In genomic region chr1:133325951-133326350, GRCm38 (mm10) we compare ENCODE assay signal across 24 mouse cellular contexts. TPM values are rescaled to one million over a fixed set of nuclear protein-coding genes. Genes with fewer than 3 reads are reported as not detected.
DNase-seq lines count a peak whose midpoint lies in the region; TF ChIP-seq lines count a peak whose summit lies in the region.
"Had no signal": no experiment of that assay in that cellular context is flagged by ENCODE, and none has a peak within 500 bp of the region (broad histone marks: within the 10 kb centered on the region; RNA-seq: fewer than 3 reads in every experiment).

No protein-coding gene starts in this region.

- no peak overlapping the region for H3K9ac ChIP-seq in ES-Bruce4 (ENCODE audit: low read depth, poor library complexity, severe bottlenecking)
- H3K9ac ChIP-seq: embryonic facial prominence, embryonic 12.5 days; forebrain, embryonic 13.5 days; forebrain, embryonic 15.5 days; forebrain, postnatal 0 days had no signal

- TF ChIP-seq CTCF in ES-Bruce4 (IDR thresholded peaks at IDR 0.05; ENCODE audit: low read depth, low read length): no peak

- no peak overlapping the region for H3K27ac ChIP-seq in ES-Bruce4 (ENCODE audit: insufficient read depth, low read length)
- H3K27ac ChIP-seq: embryonic facial prominence, embryonic 10.5 days; embryonic facial prominence, embryonic 12.5 days; forebrain, embryonic 13.5 days; forebrain, embryonic 15.5 days had no signal

- TF ChIP-seq POLR2A in ES-Bruce4 (IDR thresholded peaks at IDR 0.05; ENCODE audit: insufficient read depth, low read length): no peak

- no peak overlapping the region for H3K4me3 ChIP-seq in ES-Bruce4 (ENCODE audit: low read depth, low read length)
- H3K4me3 ChIP-seq: embryonic facial prominence, embryonic 10.5 days; embryonic facial prominence, embryonic 12.5 days; forebrain, embryonic 13.5 days; forebrain, embryonic 15.5 days had no signal

- TF ChIP-seq EP300 in ES-Bruce4 (IDR thresholded peaks at IDR 0.05; ENCODE audit: insufficient read depth, low read depth, low read length): 0 out of 2 replicates have a peak, but pooled peaks have one; percentile 6

- no peaks in the 10 kb centered on the region for H3K27me3 ChIP-seq in ES-Bruce4 (ENCODE audit: control insufficient read depth, insufficient read depth, low read length, poor library complexity, severe bottlenecking)
- H3K27me3 ChIP-seq: forebrain, embryonic 15.5 days had no signal

- DNase-seq in ES-CJ7 (ENCODE audit: low read depth, low spot score) (peak; percentile 65), ZHBTc4 (ENCODE audit: low read depth, low spot score) (peak; percentile 81)
- no peak for DNase-seq in urinary bladder, postnatal 10 days (ENCODE audit: low spot score)
- no peak for DNase-seq in heart, postnatal 4 days
- DNase-seq: adrenal gland, adult 2 months; adrenal gland, postnatal 14 days; adrenal gland, postnatal 36 days; cerebellum, adult 11-12 months; cerebellum, adult 2 months; cerebellum, adult 9-10 months; cerebellum, postnatal 10 days; cerebellum, postnatal 25 days; forebrain, postnatal 0 days had no signal

- no peaks in the 10 kb centered on the region for H3K9me3 ChIP-seq in ES-Bruce4 (replicated peaks; ENCODE audit: control insufficient read depth, insufficient read depth, low read length, poor library complexity, severe bottlenecking)
- H3K9me3 ChIP-seq: embryonic facial prominence, embryonic 10.5 days; embryonic facial prominence, embryonic 12.5 days; forebrain, embryonic 13.5 days; forebrain, embryonic 15.5 days had no signal

- H3K36me3 ChIP-seq in ES-Bruce4 (ENCODE audit: control insufficient read depth, insufficient read depth, low read length, poor library complexity, severe bottlenecking): no peaks in the 10 kb centered on the region
- H3K36me3 ChIP-seq: embryonic facial prominence, embryonic 10.5 days; embryonic facial prominence, embryonic 12.5 days; forebrain, embryonic 15.5 days had no signal

- H3K4me1 ChIP-seq in ES-Bruce4 (ENCODE audit: control insufficient read depth, insufficient read depth, low read length): no peaks in the 10 kb centered on the region

RNA-seq across cellular contexts. Expression of gene Kiss1, which starts 4.3 kb away (rescaled TPM):
- polyA plus RNA-seq in ES-Bruce4 (2011; ENCODE audit: insufficient read depth, insufficient read length, low read depth, missing spikeins): not detected in 2 replicates
- not detected for total RNA-seq in heart, postnatal 4 days (2021)
- total RNA-seq: adrenal gland, adult 2 months; adrenal gland, postnatal 14 days; ES-E14; forebrain, postnatal 0 days; MEL had no signal
- polyA plus RNA-seq: adrenal gland, adult 2 months; C2C12; cerebellum, adult 2 months; cortical plate, adult 2 months; embryonic facial prominence, embryonic 10.5 days; embryonic facial prominence, embryonic 12.5 days; embryonic facial prominence, embryonic 14.5 days; forebrain, embryonic 13.5 days; forebrain, embryonic 15.5 days; forebrain, postnatal 0 days had no signal

RNA-seq across cellular contexts. Expression of gene Golt1a, which starts 16.4 kb away (rescaled TPM):
- polyA plus RNA-seq in ES-Bruce4 (2011; ENCODE audit: insufficient read depth, insufficient read length, low read depth, missing spikeins): not detected in 2 replicates
- total RNA-seq in heart, postnatal 4 days (2021): not detected
- total RNA-seq: ES-E14, MEL had no signal
- polyA plus RNA-seq: adrenal gland, adult 2 months; C2C12; cerebellum, adult 2 months; embryonic facial prominence, embryonic 10.5 days; embryonic facial prominence, embryonic 12.5 days; embryonic facial prominence, embryonic 14.5 days; forebrain, embryonic 11.5 days; forebrain, embryonic 13.5 days; forebrain, postnatal 0 days had no signal

RNA-seq across cellular contexts. Expression of gene Ren1, which starts 24.4 kb away (rescaled TPM):
- polyA plus RNA-seq in ES-Bruce4 (2011; ENCODE audit: insufficient read depth, insufficient read length, low read depth, missing spikeins): not detected in 2 replicates
- under 1 TPM in 1 of 2 experiments, not detected in 1; 0.16 TPM for total RNA-seq in heart, postnatal 4 days (2021)
- polyA plus RNA-seq: C2C12; embryonic facial prominence, embryonic 10.5 days; forebrain, embryonic 11.5 days; forebrain, embryonic 13.5 days; forebrain, embryonic 15.5 days had no signal

RNA-seq across cellular contexts. Expression of gene Etnk2, which starts 37.4 kb away (rescaled TPM):
- polyA plus RNA-seq in ES-Bruce4 (2011; ENCODE audit: insufficient read depth, insufficient read length, low read depth, missing spikeins): 3.3 and 3.4 TPM in 2 replicates
- total RNA-seq in heart, postnatal 4 days (2021): under 1 TPM; 0.83 to 0.93 TPM
- polyA plus RNA-seq: C2C12 had no signal

Comparison
In these comparisons a context has a peak if more than half of its experiments do, and no peak if none do; other contexts are left out.
1. DNase-seq: peak in ES-CJ7 (single experiment) and ZHBTc4 (single experiment); none in urinary bladder, postnatal 10 days (single experiment) and heart, postnatal 4 days (single experiment).